Mouse (Mus musculus): ENCODE data around the gene Nlrp2.

DNA sequence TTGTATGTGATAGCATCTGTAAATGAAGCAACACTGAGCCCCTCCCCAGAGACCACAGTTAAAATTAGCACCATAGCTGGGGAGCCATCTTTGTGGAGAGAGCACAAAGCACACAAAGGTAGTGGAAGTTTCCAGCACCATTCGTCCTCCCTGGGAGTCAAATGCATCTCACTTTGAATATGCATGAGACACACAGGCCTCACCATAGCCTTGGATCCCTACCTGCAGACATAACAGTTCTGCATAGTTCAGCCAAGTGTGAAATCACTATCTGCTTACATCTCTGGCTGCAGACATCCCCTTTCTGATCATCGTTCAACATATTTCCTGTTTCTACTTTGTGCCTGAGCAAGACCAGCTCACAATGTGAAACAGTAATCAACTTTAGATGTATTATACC lies 15.9 kb upstream of the Nlrp2 start:
- no peak for TF ChIP-seq EP300 (IDR thresholded peaks at IDR 0.05; ENCODE audit: low read depth in 1 of 2, low read length in 2 of 2)
- TF ChIP-seq POLR2A (IDR thresholded peaks at IDR 0.05; ENCODE audit: control insufficient read depth in 1 of 2, insufficient read depth in 1 of 2, low read depth in 1 of 2, low read length in 2 of 2, poor library complexity in 1 of 2), result no peak
- TF ChIP-seq USF1 (IDR thresholded peaks at IDR 0.05; ENCODE audit: low read depth, low read length), result no peak
- no peak for TF ChIP-seq ETS1 (IDR thresholded peaks at IDR 0.05; ENCODE audit: low read depth, low read length)
- no peak for TF ChIP-seq RCOR1 (IDR thresholded peaks at IDR 0.05; ENCODE audit: low read depth, low read length)
- TF ChIP-seq GATA1 (IDR thresholded peaks at IDR 0.05; ENCODE audit: low read depth, low read length), result no peak
- no peak for TF ChIP-seq BHLHE40 (IDR thresholded peaks at IDR 0.05; ENCODE audit: borderline replicate concordance, low read depth, low read length)
- TF ChIP-seq MEF2A (IDR thresholded peaks at IDR 0.05; ENCODE audit: extremely low read depth, insufficient replicate concordance, low read depth, low read length, poor library complexity, severe bottlenecking), result no peak
- no peak for TF ChIP-seq CHD2 (IDR thresholded peaks at IDR 0.05; ENCODE audit: low read length)
- TF ChIP-seq ZMIZ1 (IDR thresholded peaks at IDR 0.05; ENCODE audit: low read depth, low read length), result no peak
- TF ChIP-seq CTCF (IDR thresholded peaks at IDR 0.05 in 2 of 3, conservative IDR thresholded peaks at IDR 0.05 in 1 of 3; ENCODE audit: control insufficient read depth in 1 of 3, insufficient read depth in 1 of 3, low read depth in 2 of 3, low read length in 3 of 3, poor library complexity in 1 of 3, severe bottlenecking in 1 of 3), result no peak
- TF ChIP-seq TBP (IDR thresholded peaks at IDR 0.05; ENCODE audit: low read depth, low read length), result no peak
- TF ChIP-seq E2F4 (IDR thresholded peaks at IDR 0.05; ENCODE audit: borderline replicate concordance, low read depth, low read length), result no peak

Data from MEL (cell line).